Mouse (Mus musculus): Measurements from ENCODE around the gene Zgpat.

DNA sequence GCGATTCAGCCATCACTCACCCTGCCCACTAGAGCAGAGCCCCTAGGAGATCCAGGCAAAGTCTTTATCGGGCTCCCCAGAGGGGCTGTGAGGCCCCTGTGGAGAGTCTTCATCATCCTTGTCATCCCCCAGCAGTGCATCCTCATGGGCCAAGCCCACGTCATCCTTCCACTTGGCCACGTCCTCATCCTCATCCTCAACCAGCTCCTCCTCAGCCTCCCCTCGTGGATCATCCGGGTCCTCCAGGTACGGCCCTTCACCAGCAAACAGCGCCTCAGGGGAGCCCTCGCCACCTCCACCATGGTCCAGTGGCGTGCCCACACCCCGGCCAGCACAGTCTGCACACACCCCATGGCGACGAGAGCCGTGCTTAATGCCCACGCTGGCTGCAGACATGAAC, 26.3 kb downstream of the Zgpat start:
- TF ChIP-seq NELFE (IDR thresholded peaks at IDR 0.05; ENCODE audit: low read depth, low read length), result no peak
- no peak for TF ChIP-seq POLR2A (IDR thresholded peaks at IDR 0.05; ENCODE audit: low read depth, low read length)
- no peak for TF ChIP-seq ELF1 (IDR thresholded peaks at IDR 0.05; ENCODE audit: low read depth, low read length)
- TF ChIP-seq USF1 (IDR thresholded peaks at IDR 0.05; ENCODE audit: low read depth, low read length), result no peak
- no peak for TF ChIP-seq CTCF (conservative IDR thresholded peaks at IDR 0.05 in 1 of 2, IDR thresholded peaks at IDR 0.05 in 1 of 2; ENCODE audit: low read depth in 2 of 2, low read length in 2 of 2)
- no peak; the same call in 1 of the 2 replicates for TF ChIP-seq POLR2AphosphoS2 (IDR thresholded peaks at IDR 0.05; ENCODE audit: low read depth, low read length)
- no peak for TF ChIP-seq EP300 (IDR thresholded peaks at IDR 0.05; ENCODE audit: low read length)
- no peak for TF ChIP-seq TCF12 (IDR thresholded peaks at IDR 0.05; ENCODE audit: low read depth, low read length)
- TF ChIP-seq ZNF384 (IDR thresholded peaks at IDR 0.05; ENCODE audit: low read depth, low read length), result no peak
- no peak for TF ChIP-seq UBTF (IDR thresholded peaks at IDR 0.05; ENCODE audit: low read depth, low read length)
- no peak for TF ChIP-seq MXI1 (IDR thresholded peaks at IDR 0.05; ENCODE audit: low read depth, low read length)
- no peak for TF ChIP-seq ZC3H11A (IDR thresholded peaks at IDR 0.05; ENCODE audit: low read depth, low read length)
- TF ChIP-seq RCOR1 (conservative IDR thresholded peaks at IDR 0.05; ENCODE audit: low read depth, low read length), result no peak
- TF ChIP-seq KAT2A (IDR thresholded peaks at IDR 0.05; ENCODE audit: insufficient replicate concordance, low read length), result no peak

Data from CH12.LX (cell line).